Mouse (Mus musculus) kidney, adult 2 months (tissue): ENCODE data around the gene Nes.

ENCODE experiments used
- CTCF ChIP-seq: fragments of 200-500 bp; conservative IDR thresholded peaks from 2 replicates; pipeline ENCODE4 v1.5.1; 2011; ENCODE audit warnings: low read depth, mild to moderate bottlenecking, control low read depth, low read length, moderate library complexity, mixed read lengths; ENCODE audit not compliant: insufficient read depth, insufficient read length
- POLR2A ChIP-seq: fragments of 200-500 bp; IDR thresholded peaks from one replicate; pipeline ENCODE4 v1.6.1; 2011; ENCODE audit warnings: low read depth, low read length, control low read depth

DNA sequence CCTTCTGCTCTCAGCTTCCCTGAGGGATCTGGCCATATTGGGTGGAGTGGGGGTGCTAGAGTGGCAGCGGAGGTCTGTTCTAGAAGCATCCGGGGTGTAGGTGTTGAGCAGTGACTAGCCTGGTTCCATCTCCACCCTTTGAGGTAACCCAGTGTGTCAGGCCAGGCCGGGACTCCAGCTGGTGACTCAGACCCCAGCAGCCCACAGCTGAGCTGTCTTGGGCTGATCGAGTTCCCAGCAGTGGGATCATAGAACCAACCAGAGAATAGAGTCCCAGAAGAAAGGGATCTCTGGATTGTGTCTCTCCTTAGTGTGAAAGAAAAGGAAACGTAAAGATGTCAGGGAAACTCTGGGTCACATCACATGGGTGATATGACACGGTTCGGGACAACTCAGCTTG lies 11.5 kb upstream of the Nes start:
- no peak for TF ChIP-seq POLR2A
- TF ChIP-seq CTCF, result no peak
